Mouse (Mus musculus) hindbrain, embryonic 15.5 days (tissue): Measurements from ENCODE around the gene Gm28635. TPM values are rescaled to one million over a fixed set of nuclear protein-coding genes. Genes with fewer than 3 reads are reported as not detected.

Source experiments
- ATAC-seq: fragments of 200-750 bp; cut with Nextera tagmentation; 2 replicates; pipeline ENCODE4 v1.8.0; 2017; ENCODE audit warnings: low read depth, moderate number of reproducible peaks, moderate TSS enrichment; ENCODE audit not compliant: low FRiP score
- H3K27ac ChIP-seq: fragments of 300-500 bp; sonication (generic); replicated peaks from 2 replicates; pipeline ENCODE4 v1.5.1; 2015; ENCODE audit warnings: mild to moderate bottlenecking, inconsistent platforms
- H3K27me3 ChIP-seq: fragments of 300-500 bp; sonication (generic); 2 replicates; pipeline ENCODE4 v1.6.1; 2015; ENCODE audit warnings: control low read depth, inconsistent platforms
- H3K36me3 ChIP-seq: fragments of 300-500 bp; sonication (generic); 2 replicates; pipeline ENCODE4 v1.6.1; 2015; ENCODE audit warnings: control low read depth, inconsistent platforms
- H3K4me1 ChIP-seq: fragments of 300-500 bp; sonication (generic); replicated peaks from 2 replicates; pipeline ENCODE4 v1.6.1; 2015; ENCODE audit warnings: control low read depth, inconsistent platforms
- H3K4me2 ChIP-seq: fragments of 300-500 bp; sonication (generic); 2 replicates; pipeline ENCODE4 v1.6.1; 2015; ENCODE audit warnings: moderate library complexity, mild to moderate bottlenecking, inconsistent platforms
- H3K4me3 ChIP-seq: fragments of 300-500 bp; sonication (generic); 2 replicates; pipeline ENCODE4 v1.5.1; 2015; ENCODE audit warnings: mild to moderate bottlenecking, inconsistent platforms
- H3K9ac ChIP-seq: fragments of 300-500 bp; sonication (generic); 2 replicates; pipeline ENCODE4 v1.6.1; 2015; ENCODE audit warnings: inconsistent platforms
- H3K9me3 ChIP-seq: fragments of 300-500 bp; sonication (generic); 2 replicates; pipeline ENCODE4 v1.6.1; 2016; ENCODE audit warnings: control low read depth, inconsistent platforms
- WGBS: fragments of 180-500 bp; shearing (Covaris S2); methylation state at CpG from one replicate; pipeline ENCODE4 v1.1.7; 2015; 5-methylcytosine and 5-hydroxymethylcytosine counted together
- polyA plus RNA-seq: library from polyadenylated mRNA; unstranded; fragments of >200 nt; fragmentation: Nextera tagmentation; extraction: Ambion mirVana; gene quantifications from 2 replicates; pipeline ENCODE4 v1.2.1, GENCODE M21; 2015

The Gm28635 gene
- polyA plus RNA-seq, 1 experiment from 2014 or later, result not detected

GRCm38 (mm10) chr2:84634006-84634405 is 43.8 kb downstream of the Gm28635 start:
- 79% methylated on average over 4 of the region's 4 CpGs for WGBS
- no peak for ATAC-seq
- peak overlapping the region; percentile 86; the same call in 1 of the 2 replicates for H3K27ac ChIP-seq

GRCm38 (mm10) chr2:84632999-84633398 is 44.8 kb downstream of the Gm28635 start:
- WGBS, result 13% methylated on average over 3 of the region's 3 CpGs
- H3K4me3 ChIP-seq, result no peak overlapping the region
- H3K27me3 ChIP-seq, result no peaks in the 10 kb centered on the region
- no peak for ATAC-seq
- 0 out of 2 replicates have a peak overlapping the region, but pooled peaks have one; percentile 7 for H3K27ac ChIP-seq
- no peaks in the 10 kb centered on the region for H3K9me3 ChIP-seq
- no peak overlapping the region for H3K9ac ChIP-seq
- peaks cover 45% of the 10 kb centered on the region for H3K4me1 ChIP-seq
- no peak overlapping the region for H3K4me2 ChIP-seq
- no peaks in the 10 kb centered on the region for H3K36me3 ChIP-seq

More at GRCm38 (mm10) chr2:84634006-84634405, 43.8 kb downstream of the Gm28635 start:
- no peaks in the 10 kb centered on the region for H3K9me3 ChIP-seq
- H3K36me3 ChIP-seq, result no peaks in the 10 kb centered on the region
- no peaks in the 10 kb centered on the region for H3K27me3 ChIP-seq
- no peak overlapping the region for H3K9ac ChIP-seq
- no peak overlapping the region for H3K4me3 ChIP-seq
- H3K4me1 ChIP-seq, result peaks cover 54% of the 10 kb centered on the region
- no peak overlapping the region for H3K4me2 ChIP-seq

- no peak overlapping the region for H3K27ac ChIP-seq
- no peak overlapping the region for H3K4me2 ChIP-seq
- H3K36me3 ChIP-seq, result no peaks in the 10 kb centered on the region
- 91% methylated on average over 1 of the region's 1 CpGs for WGBS
- no peaks in the 10 kb centered on the region for H3K27me3 ChIP-seq
- peaks cover 37% of the 10 kb centered on the region for H3K4me1 ChIP-seq
- H3K4me3 ChIP-seq, result no peak overlapping the region
- ATAC-seq, result no peak
- no peak overlapping the region for H3K9ac ChIP-seq
- H3K9me3 ChIP-seq, result no peaks in the 10 kb centered on the region
These were observed 45.8 kb downstream of the Gm28635 start for GRCm38 (mm10) chr2:84632001-84632400.

GRCm38 (mm10) chr2:84627036-84627435 is 50.8 kb downstream of the Gm28635 start:
- H3K9me3 ChIP-seq, result no peaks in the 10 kb centered on the region
- peaks cover 13% of the 10 kb centered on the region for H3K36me3 ChIP-seq
- H3K9ac ChIP-seq, result no peak overlapping the region
- no peaks in the 10 kb centered on the region for H3K27me3 ChIP-seq
- H3K4me3 ChIP-seq, result no peak overlapping the region
- H3K27ac ChIP-seq, result no peak overlapping the region
- H3K4me1 ChIP-seq, result peaks cover 2% of the 10 kb centered on the region; the same call in 1 of the 2 replicates
- no peak overlapping the region for H3K4me2 ChIP-seq
- ATAC-seq, result no peak
- WGBS, result 68% methylated on average over 3 of the region's 3 CpGs

GRCm38 (mm10) chr2:84626366-84626975 is 51.4 kb downstream of the Gm28635 start:
- Histone ChIP-seq H3K4me3 (no peak overlapping the region), H3K27ac (no peak overlapping the region), H3K4me1 (no peaks in the 10 kb centered on the region; the same call in 1 of the 2 replicates), H3K36me3 (peaks cover 16% of the 10 kb centered on the region), H3K9me3 (no peaks in the 10 kb centered on the region), H3K4me2 (no peak overlapping the region), H3K9ac (no peak overlapping the region), H3K27me3 (no peaks in the 10 kb centered on the region)
- ATAC-seq, result no peak
- WGBS, result 64% methylated on average over 7 of the region's 7 CpGs

GRCm38 (mm10) chr2:84624201-84624600 is 53.6 kb downstream of the Gm28635 start:
- Histone ChIP-seq H3K9me3 (no peaks in the 10 kb centered on the region), H3K4me2 (no peak overlapping the region), H3K36me3 (peaks cover 38% of the 10 kb centered on the region), H3K4me3 (no peak overlapping the region), H3K4me1 (no peaks in the 10 kb centered on the region; the same call in 1 of the 2 replicates), H3K27ac (no peak overlapping the region), H3K27me3 (no peaks in the 10 kb centered on the region), H3K9ac (no peak overlapping the region)
- ATAC-seq, result no peak
- WGBS, result 94% methylated on average over 17 of the region's 17 CpGs

- Histone ChIP-seq H3K4me1 (no peaks in the 10 kb centered on the region; the same call in 1 of the 2 replicates), H3K4me2 (no peak overlapping the region), H3K4me3 (no peak overlapping the region), H3K27ac (no peak overlapping the region), H3K27me3 (no peaks in the 10 kb centered on the region), H3K9ac (no peak overlapping the region), H3K36me3 (peaks cover 45% of the 10 kb centered on the region), H3K9me3 (no peaks in the 10 kb centered on the region)
- no peak for ATAC-seq
- WGBS, result 95% methylated on average over 3 of the region's 3 CpGs
These were observed 54.3 kb downstream of the Gm28635 start for GRCm38 (mm10) chr2:84623428-84624119.

GRCm38 (mm10) chr2:84622668-84623067 is 55.2 kb downstream of the Gm28635 start:
- no peaks in the 10 kb centered on the region for H3K27me3 ChIP-seq
- no peak overlapping the region; the same call in 1 of the 2 replicates for H3K27ac ChIP-seq
- ATAC-seq, result no peak
- WGBS, result 79% methylated on average over 2 of the region's 2 CpGs
- no peak overlapping the region for H3K9ac ChIP-seq
- peaks cover 46% of the 10 kb centered on the region for H3K36me3 ChIP-seq
- H3K4me1 ChIP-seq, result no peaks in the 10 kb centered on the region; the same call in 1 of the 2 replicates
- H3K4me2 ChIP-seq, result no peak overlapping the region
- no peaks in the 10 kb centered on the region for H3K9me3 ChIP-seq
- no peak overlapping the region for H3K4me3 ChIP-seq

GRCm38 (mm10) chr2:84619646-84620340 is 58.0 kb downstream of the Gm28635 start:
- ATAC-seq, result no peak
- H3K9ac ChIP-seq, result no peak overlapping the region

GRCm38 (mm10) chr2:84618914-84619313 is 58.9 kb downstream of the Gm28635 start:
- Histone ChIP-seq H3K9me3 (no peaks in the 10 kb centered on the region), H3K4me2 (no peak overlapping the region), H3K9ac (no peak overlapping the region), H3K4me1 (no peaks in the 10 kb centered on the region), H3K27me3 (no peaks in the 10 kb centered on the region), H3K27ac (no peak overlapping the region), H3K4me3 (no peak overlapping the region), H3K36me3 (peaks cover 72% of the 10 kb centered on the region)
- no peak for ATAC-seq
- WGBS, result 90% methylated on average over 2 of the region's 2 CpGs

More at GRCm38 (mm10) chr2:84619646-84620340, 58.0 kb downstream of the Gm28635 start:
- Histone ChIP-seq H3K27me3 (no peaks in the 10 kb centered on the region), H3K4me1 (no peaks in the 10 kb centered on the region), H3K36me3 (peaks cover 68% of the 10 kb centered on the region), H3K4me3 (no peak overlapping the region), H3K27ac (no peak overlapping the region), H3K4me2 (no peak overlapping the region), H3K9me3 (no peaks in the 10 kb centered on the region)
- 96% methylated on average over 21 of the region's 21 CpGs for WGBS

GRCm38 (mm10) chr2:84617637-84618515 is 60.0 kb downstream of the Gm28635 start:
- H3K9ac ChIP-seq, result no peak overlapping the region
- ATAC-seq, result peak; percentile 68; the same call in 1 of the 2 replicates
- WGBS, result 75% methylated on average over 3 of the region's 3 CpGs
- no peak overlapping the region for H3K4me3 ChIP-seq
- H3K9me3 ChIP-seq, result no peaks in the 10 kb centered on the region
- no peaks in the 10 kb centered on the region for H3K4me1 ChIP-seq
- no peak overlapping the region for H3K27ac ChIP-seq
- H3K4me2 ChIP-seq, result no peak overlapping the region
- H3K27me3 ChIP-seq, result no peaks in the 10 kb centered on the region
- peaks cover 82% of the 10 kb centered on the region for H3K36me3 ChIP-seq
